ENCODE assay signal across 9 mouse cellular contexts in the genomic region with DNA sequence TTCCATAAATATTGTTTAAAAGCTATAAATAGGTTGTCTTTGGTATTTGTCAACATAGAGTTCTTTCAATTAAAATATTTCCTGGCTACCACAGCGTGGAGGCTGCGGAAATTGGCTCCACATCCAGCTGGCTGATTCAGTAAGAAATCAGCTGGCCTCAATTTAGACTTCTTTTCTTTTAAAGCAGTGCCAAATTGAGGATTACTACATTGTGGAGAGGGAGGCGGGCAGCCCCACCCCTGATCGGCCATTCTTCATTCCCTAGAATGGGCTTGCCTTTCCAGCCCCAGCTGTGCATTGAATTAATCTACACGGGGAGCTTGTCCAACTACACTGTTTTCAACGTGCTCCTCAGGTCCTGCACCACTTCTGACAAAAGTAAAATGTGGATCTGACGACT.
DNase-seq lines count a peak whose midpoint lies in the region; ATAC-seq and TF ChIP-seq lines count a peak whose summit lies in the region.
"Had no signal": no experiment of that assay in that cellular context is flagged by ENCODE, and none has a peak within 500 bp of the region (broad histone marks: within the 10 kb centered on the region; RNA-seq: fewer than 3 reads in every experiment).

No protein-coding gene starts in this region.

- TF ChIP-seq CTCF in left cerebral cortex, adult 2 months (IDR thresholded peaks at IDR 0.05): no peak

- no peak overlapping the region for H3K27ac ChIP-seq in embryonic facial prominence, embryonic 11.5 days (replicated peaks; ENCODE audit: low read depth, low read length)
- no peak overlapping the region for H3K27ac ChIP-seq in left cerebral cortex, adult 2 months
- H3K27ac ChIP-seq in midbrain, embryonic 12.5 days (replicated peaks): peak overlapping the region; percentile 46; the same call in 1 of the 2 replicates
- no peak overlapping the region for H3K27ac ChIP-seq in stomach, embryonic 16.5 days (ENCODE audit: low read length)
- H3K27ac ChIP-seq: liver, embryonic 13.5 days had no signal

- ATAC-seq in cerebellum, adult (ENCODE audit: insufficient number of reproducible peaks, low FRiP score, low TSS enrichment): no peak
- ATAC-seq in embryonic facial prominence, embryonic 11.5 days (replicated peaks; ENCODE audit: insufficient number of reproducible peaks, low FRiP score, low TSS enrichment, low read depth): peak; percentile 79; the same call in 1 of the 2 replicates
- ATAC-seq in midbrain, embryonic 12.5 days (ENCODE audit: low FRiP score, low read depth): peak; percentile 87
- ATAC-seq in stomach, embryonic 16.5 days (ENCODE audit: insufficient read depth, low FRiP score): peak; percentile 74; the same call in 1 of the 2 replicates
- ATAC-seq in megakaryocyte, adult 5-6 weeks (ENCODE audit: poor library complexity, severe bottlenecking): no peak

- DNase-seq in cerebellum, postnatal 14 days: peak; percentile 36 to 45
- DNase-seq in embryonic facial prominence, embryonic 11.5 days (ENCODE audit: low spot score): peak; percentile 76
- peak; percentile 23 to 32 for DNase-seq in heart, postnatal 14 days
- DNase-seq in left cerebral cortex, adult 2 months (ENCODE audit: extremely low spot score in 1 of 2, low spot score in 2 of 2): peak; percentile 14 to 36
- DNase-seq: liver, embryonic 13.5 days had no signal

- H3K9me3 ChIP-seq in embryonic facial prominence, embryonic 11.5 days (replicated peaks; ENCODE audit: control insufficient read depth, low read length): no peaks in the 10 kb centered on the region
- H3K9me3 ChIP-seq in midbrain, embryonic 12.5 days: no peaks in the 10 kb centered on the region
- H3K9me3 ChIP-seq in stomach, embryonic 16.5 days (replicated peaks; ENCODE audit: control insufficient read depth, low read length): no peaks in the 10 kb centered on the region
- H3K9me3 ChIP-seq: liver, embryonic 13.5 days had no signal

- H3K4me3 ChIP-seq in embryonic facial prominence, embryonic 11.5 days (ENCODE audit: low read depth, low read length): no peak overlapping the region
- no peak overlapping the region for H3K4me3 ChIP-seq in left cerebral cortex, adult 2 months
- no peak overlapping the region for H3K4me3 ChIP-seq in midbrain, embryonic 12.5 days
- H3K4me3 ChIP-seq in stomach, embryonic 16.5 days (replicated peaks; ENCODE audit: low read length): no peak overlapping the region
- H3K4me3 ChIP-seq: liver, embryonic 13.5 days had no signal

- H3K9ac ChIP-seq in embryonic facial prominence, embryonic 11.5 days (replicated peaks; ENCODE audit: low read length): no peak overlapping the region
- H3K9ac ChIP-seq in midbrain, embryonic 12.5 days (replicated peaks): no peak overlapping the region
- no peak overlapping the region for H3K9ac ChIP-seq in stomach, embryonic 16.5 days (ENCODE audit: low read length)
- H3K9ac ChIP-seq: liver, embryonic 13.5 days had no signal

- WGBS in embryonic facial prominence, embryonic 11.5 days: 21% methylated on average over 7 of the region's 7 CpGs
- 3% methylated on average over 7 of the region's 7 CpGs for WGBS in midbrain, embryonic 12.5 days
- WGBS in stomach, embryonic 16.5 days: 25% methylated on average over 7 of the region's 7 CpGs

- no peaks in the 10 kb centered on the region for H3K36me3 ChIP-seq in embryonic facial prominence, embryonic 11.5 days (replicated peaks; ENCODE audit: control insufficient read depth, insufficient read depth, low read depth, low read length)
- no peaks in the 10 kb centered on the region for H3K36me3 ChIP-seq in midbrain, embryonic 12.5 days
- H3K36me3 ChIP-seq in stomach, embryonic 16.5 days (ENCODE audit: control insufficient read depth, insufficient read depth, low read length): no peaks in the 10 kb centered on the region
- H3K36me3 ChIP-seq: liver, embryonic 13.5 days had no signal

- H3K4me2 ChIP-seq in embryonic facial prominence, embryonic 11.5 days (ENCODE audit: low read depth, low read length): no peak overlapping the region
- peak overlapping the region; percentile 17 for H3K4me2 ChIP-seq in midbrain, embryonic 12.5 days (replicated peaks)
- peak overlapping the region; percentile 34; the same call in 1 of the 2 replicates for H3K4me2 ChIP-seq in stomach, embryonic 16.5 days (ENCODE audit: low read depth, low read length)
- H3K4me2 ChIP-seq: liver, embryonic 13.5 days had no signal

- H3K4me1 ChIP-seq in embryonic facial prominence, embryonic 11.5 days (ENCODE audit: control insufficient read depth, insufficient read depth, low read length): no peaks in the 10 kb centered on the region
- peaks cover 7% of the 10 kb centered on the region for H3K4me1 ChIP-seq in midbrain, embryonic 12.5 days
- peaks cover 4% of the 10 kb centered on the region; the same call in 1 of the 2 replicates for H3K4me1 ChIP-seq in stomach, embryonic 16.5 days (ENCODE audit: control insufficient read depth, insufficient read depth, low read length)
- H3K4me1 ChIP-seq: liver, embryonic 13.5 days had no signal

- no peaks in the 10 kb centered on the region for H3K27me3 ChIP-seq in embryonic facial prominence, embryonic 11.5 days (ENCODE audit: control insufficient read depth, insufficient read depth, low read length)
- no peaks in the 10 kb centered on the region for H3K27me3 ChIP-seq in midbrain, embryonic 12.5 days
- no peaks in the 10 kb centered on the region for H3K27me3 ChIP-seq in stomach, embryonic 16.5 days (ENCODE audit: control insufficient read depth, insufficient read depth, low read length)
- H3K27me3 ChIP-seq: liver, embryonic 13.5 days had no signal

- intact Hi-C loops in heart, postnatal 14 days (cut with DNase I): loop anchor here (5.0 to 10.0 kb wide), 2 partner anchors 579 to 1437 kb away; a partner anchor contains a TSS
- intact Hi-C loops in left cerebral cortex, adult 2 months (cut with DNase I): no loop called here

Comparison
In these comparisons a context has a peak if more than half of its experiments do, and no peak if none do; other contexts are left out.
1. DNase-seq: peak in every context shown above with its lines; median percentile 76 in embryonic facial prominence, embryonic 11.5 days; 40 in cerebellum, postnatal 14 days; 28 in heart, postnatal 14 days; 25 in left cerebral cortex, adult 2 months.
2. ATAC-seq: peak in embryonic facial prominence, embryonic 11.5 days (single experiment), midbrain, embryonic 12.5 days (single experiment) and stomach, embryonic 16.5 days (single experiment); none in cerebellum, adult (single experiment) and megakaryocyte, adult 5-6 weeks (single experiment).